8 mouse cellular contexts compared by ENCODE assay signal in the genomic region with DNA sequence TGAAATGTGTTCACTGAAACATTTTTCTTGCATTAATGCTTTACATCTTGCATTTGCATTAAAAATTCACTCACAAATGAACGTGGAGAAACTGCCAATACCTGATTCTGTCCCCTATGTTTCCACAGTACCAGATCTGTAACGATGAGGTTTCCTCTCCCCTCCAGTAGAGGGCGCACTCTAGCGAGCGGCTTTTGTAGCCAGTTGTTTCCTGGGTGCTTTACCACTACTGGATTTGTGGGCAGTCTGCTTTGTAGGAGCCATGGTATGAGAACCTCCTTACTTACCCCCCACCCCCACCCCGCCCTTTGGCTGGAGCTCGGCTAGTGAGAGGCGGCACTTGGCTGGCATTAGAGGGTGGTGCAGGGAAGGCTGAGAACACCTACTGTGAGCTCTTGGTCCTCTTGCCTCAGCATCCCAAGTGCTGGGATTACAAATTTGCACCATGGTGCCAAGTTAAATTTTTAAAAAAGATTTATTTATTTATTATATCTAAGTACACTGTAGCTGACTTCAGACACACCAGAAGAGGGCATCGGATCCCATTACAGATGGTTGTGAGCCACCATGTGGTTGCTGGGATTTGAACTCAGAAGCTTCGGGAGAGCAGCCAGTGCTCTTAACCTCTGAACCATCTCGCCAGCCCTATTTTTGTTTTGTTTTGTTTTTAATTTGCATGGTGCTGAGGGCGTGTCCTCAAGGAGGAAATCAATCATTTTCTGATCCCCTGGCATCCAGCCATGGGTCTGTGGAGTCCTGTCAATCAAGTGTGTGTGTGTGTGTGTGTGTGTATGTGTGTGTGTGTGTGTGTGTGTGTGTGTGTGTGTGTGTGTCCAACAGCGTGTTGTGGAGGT.
DNase-seq lines count a peak whose midpoint lies in the region.

No protein-coding gene starts in this region.

- peak; percentile 58 to 60 for DNase-seq in cerebellum, postnatal 10 days
- DNase-seq in cerebellum, adult 8-10 months: no peak
- DNase-seq in spleen, postnatal 4 days (ENCODE audit: low spot score in 2 of 2): peak; percentile 42 to 82
- no peak for DNase-seq in spleen, postnatal 36 days (ENCODE audit: low spot score in 2 of 2)
- DNase-seq in kidney, postnatal 25 days: peak; percentile 62 to 65
- peak; percentile 80 for DNase-seq in thymus, postnatal 4 days
- DNase-seq in urinary bladder, postnatal 14 days (ENCODE audit: low spot score): no peak
- DNase-seq in urinary bladder, postnatal 36 days (ENCODE audit: low spot score in 2 of 2): no peak

Comparison
In these comparisons a context has a peak if more than half of its experiments do, and no peak if none do; other contexts are left out.
1. DNase-seq: peak in cerebellum, postnatal 10 days (2 of 2), spleen, postnatal 4 days (2 of 2), kidney, postnatal 25 days (2 of 2) and thymus, postnatal 4 days (single experiment); none in cerebellum, adult 8-10 months (single experiment), spleen, postnatal 36 days (0 of 2), urinary bladder, postnatal 14 days (single experiment) and urinary bladder, postnatal 36 days (0 of 2).